Mouse (Mus musculus): ENCODE data around the gene Cask.

Gene Cask

GRCm38 (mm10) chrX:13710174-13710573 lies 141.0 kb downstream of the Cask start:
- Histone ChIP-seq H3K4me1 (replicated peaks; ENCODE audit: low read depth, low read length) (no peaks in the 10 kb centered on the region), H3K9me3 (ENCODE audit: low read length) (no peaks in the 10 kb centered on the region), H3K36me3 (ENCODE audit: insufficient read depth, low read length) (no peaks in the 10 kb centered on the region), H3K27me3 (ENCODE audit: insufficient read depth, low read length) (no peaks in the 10 kb centered on the region), H3K4me3 (replicated peaks; ENCODE audit: low read length) (no peak overlapping the region)
- TF ChIP-seq NANOG (IDR thresholded peaks at IDR 0.05; ENCODE audit: borderline replicate concordance, low read length) (no peak), CTCF (conservative IDR thresholded peaks at IDR 0.05; ENCODE audit: low read length) (peak; percentile 68)

GRCm38 (mm10) chrX:13705051-13705450 lies 146.1 kb downstream of the Cask start:
- Histone ChIP-seq H3K27me3 (ENCODE audit: insufficient read depth, low read length) (no peaks in the 10 kb centered on the region), H3K4me3 (replicated peaks; ENCODE audit: low read length) (no peak overlapping the region), H3K4me1 (replicated peaks; ENCODE audit: low read depth, low read length) (no peaks in the 10 kb centered on the region), H3K9me3 (ENCODE audit: low read length) (no peaks in the 10 kb centered on the region), H3K36me3 (ENCODE audit: insufficient read depth, low read length) (no peaks in the 10 kb centered on the region)
- no peak for TF ChIP-seq POU5F1 (IDR thresholded peaks at IDR 0.05; ENCODE audit: borderline replicate concordance, low read length)
- TF ChIP-seq NANOG (IDR thresholded peaks at IDR 0.05; ENCODE audit: borderline replicate concordance, low read length) = no peak
- TF ChIP-seq CTCF (conservative IDR thresholded peaks at IDR 0.05; ENCODE audit: low read length) = no peak

GRCm38 (mm10) chrX:13700681-13701080 lies 150.5 kb downstream of the Cask start:
- Histone ChIP-seq H3K9me3 (ENCODE audit: low read length) (no peaks in the 10 kb centered on the region), H3K4me3 (replicated peaks; ENCODE audit: low read length) (no peak overlapping the region), H3K27me3 (ENCODE audit: insufficient read depth, low read length) (no peaks in the 10 kb centered on the region), H3K36me3 (ENCODE audit: insufficient read depth, low read length) (no peaks in the 10 kb centered on the region), H3K4me1 (replicated peaks; ENCODE audit: low read depth, low read length) (no peaks in the 10 kb centered on the region)
- TF ChIP-seq NANOG (IDR thresholded peaks at IDR 0.05; ENCODE audit: borderline replicate concordance, low read length) (no peak), POU5F1 (IDR thresholded peaks at IDR 0.05; ENCODE audit: borderline replicate concordance, low read length) (no peak)

GRCm38 (mm10) chrX:13691865-13692264 lies 159.3 kb downstream of the Cask start:
- TF ChIP-seq NANOG (IDR thresholded peaks at IDR 0.05; ENCODE audit: borderline replicate concordance, low read length) (no peak), CTCF (conservative IDR thresholded peaks at IDR 0.05; ENCODE audit: low read length) (peak; percentile 15; the same call in 1 of the 2 replicates)
- no peak overlapping the region for H3K4me3 ChIP-seq (replicated peaks; ENCODE audit: low read length)
- H3K27me3 ChIP-seq (ENCODE audit: insufficient read depth, low read length) = no peaks in the 10 kb centered on the region
- no peaks in the 10 kb centered on the region for H3K36me3 ChIP-seq (ENCODE audit: insufficient read depth, low read length)
- no peaks in the 10 kb centered on the region for H3K4me1 ChIP-seq (replicated peaks; ENCODE audit: low read depth, low read length)
- H3K9me3 ChIP-seq (ENCODE audit: low read length) = no peaks in the 10 kb centered on the region

GRCm38 (mm10) chrX:13688356-13688755 lies 162.8 kb downstream of the Cask start:
- TF ChIP-seq CTCF (conservative IDR thresholded peaks at IDR 0.05; ENCODE audit: low read length) (no peak), NANOG (IDR thresholded peaks at IDR 0.05; ENCODE audit: borderline replicate concordance, low read length) (no peak), POU5F1 (IDR thresholded peaks at IDR 0.05; ENCODE audit: borderline replicate concordance, low read length) (no peak)
- Histone ChIP-seq H3K4me3 (replicated peaks; ENCODE audit: low read length) (no peak overlapping the region), H3K4me1 (replicated peaks; ENCODE audit: low read depth, low read length) (no peaks in the 10 kb centered on the region), H3K9me3 (ENCODE audit: low read length) (no peaks in the 10 kb centered on the region), H3K27me3 (ENCODE audit: insufficient read depth, low read length) (no peaks in the 10 kb centered on the region), H3K36me3 (ENCODE audit: insufficient read depth, low read length) (no peaks in the 10 kb centered on the region)

GRCm38 (mm10) chrX:13686589-13686988 lies 164.6 kb downstream of the Cask start:
- Histone ChIP-seq H3K36me3 (ENCODE audit: insufficient read depth, low read length) (no peaks in the 10 kb centered on the region), H3K9me3 (ENCODE audit: low read length) (no peaks in the 10 kb centered on the region), H3K4me1 (replicated peaks; ENCODE audit: low read depth, low read length) (no peaks in the 10 kb centered on the region), H3K4me3 (replicated peaks; ENCODE audit: low read length) (no peak overlapping the region), H3K27me3 (ENCODE audit: insufficient read depth, low read length) (no peaks in the 10 kb centered on the region)
- TF ChIP-seq CTCF (conservative IDR thresholded peaks at IDR 0.05; ENCODE audit: low read length) (no peak), NANOG (IDR thresholded peaks at IDR 0.05; ENCODE audit: borderline replicate concordance, low read length) (no peak), POU5F1 (IDR thresholded peaks at IDR 0.05; ENCODE audit: borderline replicate concordance, low read length) (no peak)

GRCm38 (mm10) chrX:13681748-13682147 lies 169.4 kb downstream of the Cask start:
- Histone ChIP-seq H3K27me3 (ENCODE audit: insufficient read depth, low read length) (no peaks in the 10 kb centered on the region), H3K4me1 (replicated peaks; ENCODE audit: low read depth, low read length) (no peaks in the 10 kb centered on the region), H3K4me3 (replicated peaks; ENCODE audit: low read length) (no peak overlapping the region), H3K36me3 (ENCODE audit: insufficient read depth, low read length) (no peaks in the 10 kb centered on the region), H3K9me3 (ENCODE audit: low read length) (no peaks in the 10 kb centered on the region)
- no peak for TF ChIP-seq CTCF (conservative IDR thresholded peaks at IDR 0.05; ENCODE audit: low read length)
- no peak for TF ChIP-seq POU5F1 (IDR thresholded peaks at IDR 0.05; ENCODE audit: borderline replicate concordance, low read length)
- no peak for TF ChIP-seq NANOG (IDR thresholded peaks at IDR 0.05; ENCODE audit: borderline replicate concordance, low read length)

- TF ChIP-seq CTCF (conservative IDR thresholded peaks at IDR 0.05; ENCODE audit: low read length) = no peak
- TF ChIP-seq POU5F1 (IDR thresholded peaks at IDR 0.05; ENCODE audit: borderline replicate concordance, low read length) = no peak
- no peak for TF ChIP-seq NANOG (IDR thresholded peaks at IDR 0.05; ENCODE audit: borderline replicate concordance, low read length)
- peaks cover 4% of the 10 kb centered on the region; the same call in 1 of the 2 replicates for H3K4me1 ChIP-seq (replicated peaks; ENCODE audit: low read depth, low read length)
- no peaks in the 10 kb centered on the region for H3K9me3 ChIP-seq (ENCODE audit: low read length)
- no peak overlapping the region for H3K4me3 ChIP-seq (replicated peaks; ENCODE audit: low read length)
- no peaks in the 10 kb centered on the region for H3K36me3 ChIP-seq (ENCODE audit: insufficient read depth, low read length)
- H3K27me3 ChIP-seq (ENCODE audit: insufficient read depth, low read length) = no peaks in the 10 kb centered on the region
Measured at GRCm38 (mm10) chrX:13673001-13673400, 178.2 kb downstream of the Cask start.

- Histone ChIP-seq H3K36me3 (ENCODE audit: insufficient read depth, low read length) (no peaks in the 10 kb centered on the region), H3K9me3 (ENCODE audit: low read length) (no peaks in the 10 kb centered on the region), H3K4me3 (replicated peaks; ENCODE audit: low read length) (no peak overlapping the region), H3K27me3 (ENCODE audit: insufficient read depth, low read length) (no peaks in the 10 kb centered on the region), H3K4me1 (replicated peaks; ENCODE audit: low read depth, low read length) (peaks cover 4% of the 10 kb centered on the region; the same call in 1 of the 2 replicates)
- TF ChIP-seq CTCF (conservative IDR thresholded peaks at IDR 0.05; ENCODE audit: low read length) (no peak), NANOG (IDR thresholded peaks at IDR 0.05; ENCODE audit: borderline replicate concordance, low read length) (no peak), POU5F1 (IDR thresholded peaks at IDR 0.05; ENCODE audit: borderline replicate concordance, low read length) (no peak)
Measured at GRCm38 (mm10) chrX:13670342-13670741, 180.8 kb downstream of the Cask start.
